Mouse (Mus musculus) forebrain, embryonic 13.5 days (tissue): ENCODE results near the gene Ston2. TPM values are rescaled to one million over a fixed set of nuclear protein-coding genes. Genes with fewer than 3 reads are reported as not detected.
"Not testable (repeated sequence)": the region's sequence is repeated elsewhere in the genome, so short reads cannot be mapped to it uniquely, and the experiment has no call there.

Experiments used
- ATAC-seq: fragments of 200-750 bp; cut with Nextera tagmentation; 2 replicates; pipeline ENCODE4 v1.8.0; 2017
- H3K27ac ChIP-seq: fragments of 300-500 bp; sonication (generic); 2 replicates; pipeline ENCODE4 v1.5.1; 2015; ENCODE audit warnings: inconsistent platforms, mild to moderate bottlenecking, moderate library complexity
- H3K27me3 ChIP-seq: fragments of 300-500 bp; sonication (generic); 2 replicates; pipeline ENCODE4 v1.6.1; 2015; ENCODE audit warnings: mild to moderate bottlenecking, inconsistent platforms
- H3K36me3 ChIP-seq: fragments of 300-500 bp; sonication (generic); 2 replicates; pipeline ENCODE4 v1.6.1; 2015; ENCODE audit warnings: mild to moderate bottlenecking, inconsistent platforms; ENCODE audit not compliant: poor library complexity, severe bottlenecking
- H3K4me1 ChIP-seq: fragments of 300-500 bp; sonication (generic); 2 replicates; pipeline ENCODE4 v1.6.1; 2015; ENCODE audit warnings: inconsistent platforms
- H3K4me2 ChIP-seq: fragments of 300-500 bp; sonication (generic); 2 replicates; pipeline ENCODE4 v1.6.1; 2015; ENCODE audit warnings: inconsistent platforms, mild to moderate bottlenecking, moderate library complexity
- H3K4me3 ChIP-seq: fragments of 300-500 bp; sonication (generic); 2 replicates; pipeline ENCODE4 v1.5.1; 2015; ENCODE audit warnings: mild to moderate bottlenecking, inconsistent platforms
- H3K9ac ChIP-seq: fragments of 300-500 bp; sonication (generic); 2 replicates; pipeline ENCODE4 v1.6.1; 2015; ENCODE audit warnings: mild to moderate bottlenecking, inconsistent platforms
- H3K9me3 ChIP-seq: fragments of 300-500 bp; sonication (generic); replicated peaks from 2 replicates; pipeline ENCODE4 v1.6.1; 2016; ENCODE audit warnings: inconsistent platforms
- WGBS: fragments of 180-500 bp; shearing (Covaris S2); methylation state at CpG from one replicate; pipeline ENCODE4 v1.1.7; 2015; 5-methylcytosine and 5-hydroxymethylcytosine counted together
- polyA plus RNA-seq: library from polyadenylated mRNA; unstranded; fragments of >200 nt; fragmentation: Nextera tagmentation; extraction: Ambion mirVana; gene quantifications from 2 replicates; pipeline ENCODE4 v1.2.1, GENCODE M21; 2015

Gene Ston2
- polyA plus RNA-seq, 1 experiment from 2014 or later = 10.5 TPM

DNA sequence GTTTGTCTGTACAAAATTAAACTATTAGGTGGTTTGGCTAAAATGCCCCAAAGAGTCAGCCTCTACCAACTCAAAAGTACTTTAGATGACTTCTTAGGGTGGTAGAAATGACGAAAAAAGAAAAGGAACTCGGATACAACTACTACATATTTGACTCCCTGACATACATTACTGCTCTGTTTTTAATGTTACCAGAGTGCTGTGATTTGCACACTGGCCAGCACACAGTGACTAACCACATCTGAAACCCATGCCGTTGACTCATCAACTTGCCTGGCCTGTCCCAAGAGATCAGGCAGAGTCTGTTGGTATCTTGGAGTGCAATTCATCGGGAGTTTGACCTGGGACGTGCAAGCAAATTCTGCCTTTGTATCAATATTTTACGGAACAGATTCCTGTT, 197.5 kb downstream of the Ston2 start:
- H3K36me3 ChIP-seq = peaks cover 3% of the 10 kb centered on the region
- H3K4me1 ChIP-seq = peaks cover 16% of the 10 kb centered on the region
- H3K27ac ChIP-seq = peak overlapping the region; percentile 100
- H3K9ac ChIP-seq = peak overlapping the region; percentile 100
- WGBS = 28% methylated on average over 6 of the region's 6 CpGs
- H3K27me3 ChIP-seq = no peaks in the 10 kb centered on the region
- peak overlapping the region; percentile 72 for H3K4me2 ChIP-seq
- peak overlapping the region; percentile 94 for H3K4me3 ChIP-seq
- H3K9me3 ChIP-seq = no peaks in the 10 kb centered on the region
- ATAC-seq = no peak

DNA sequence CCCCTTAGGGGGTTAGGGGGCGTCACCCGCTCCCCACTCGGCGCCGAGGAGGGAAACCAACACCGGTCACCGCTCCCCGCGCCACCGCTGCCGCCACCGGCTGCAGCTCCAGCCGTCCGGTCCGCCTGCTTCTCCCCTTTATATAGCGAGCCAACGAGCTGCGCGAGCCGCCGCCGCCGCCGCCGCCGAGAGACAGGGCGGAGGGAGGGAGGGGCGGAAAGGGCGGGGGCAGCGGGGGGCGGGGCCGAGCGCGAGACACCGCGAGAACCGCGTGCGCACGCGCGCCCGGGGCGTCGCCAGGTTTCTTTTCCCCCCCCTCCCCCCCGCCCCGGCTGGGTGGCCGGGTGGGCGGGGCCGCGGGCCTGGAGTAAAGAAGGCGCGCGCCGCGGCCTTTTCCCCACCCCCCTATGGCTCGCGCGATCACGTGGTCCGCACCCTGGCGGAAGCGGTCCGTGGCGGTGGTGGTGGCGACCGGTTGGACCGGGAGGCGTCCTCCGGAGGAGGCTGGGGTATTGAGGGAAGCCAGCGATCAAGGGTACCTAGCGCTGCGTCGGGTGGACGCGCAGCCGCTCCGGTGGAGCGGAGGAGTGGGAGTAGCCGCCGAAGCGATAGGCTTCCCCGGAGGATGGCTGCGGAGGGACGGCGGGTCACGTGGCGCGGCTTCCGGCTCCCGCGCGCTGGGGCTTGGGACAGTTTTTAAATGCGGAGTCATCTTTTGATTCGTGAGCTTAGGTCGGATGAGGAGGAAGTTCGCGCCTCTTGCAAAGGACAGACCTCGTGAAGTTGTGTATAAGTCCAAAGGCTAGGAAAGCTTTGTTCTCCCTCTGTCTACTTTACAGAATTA, 198.1 kb downstream of the Ston2 start, which contains the start of gene Gtf2a1:
Gene Gtf2a1 (minus strand): TSS at position 641 of the 844 bp plus-strand sequence.
- peaks cover 19% of the 10 kb centered on the region for H3K4me1 ChIP-seq
- H3K27ac ChIP-seq = peak within 1 kb of the TSS; percentile 100
- no peaks in the 10 kb centered on the region for H3K27me3 ChIP-seq
- H3K4me3 ChIP-seq = peak within 1 kb of the TSS; percentile 94
- under 1% methylated on average over 54 of the region's 99 CpGs for WGBS
- H3K9me3 ChIP-seq = no peaks in the 10 kb centered on the region
- peak; percentile 82 for ATAC-seq
- peak within 1 kb of the TSS; percentile 100 for H3K9ac ChIP-seq
- peaks cover 8% of the 10 kb centered on the region for H3K36me3 ChIP-seq
- peak within 1 kb of the TSS; percentile 72 for H3K4me2 ChIP-seq

DNA sequence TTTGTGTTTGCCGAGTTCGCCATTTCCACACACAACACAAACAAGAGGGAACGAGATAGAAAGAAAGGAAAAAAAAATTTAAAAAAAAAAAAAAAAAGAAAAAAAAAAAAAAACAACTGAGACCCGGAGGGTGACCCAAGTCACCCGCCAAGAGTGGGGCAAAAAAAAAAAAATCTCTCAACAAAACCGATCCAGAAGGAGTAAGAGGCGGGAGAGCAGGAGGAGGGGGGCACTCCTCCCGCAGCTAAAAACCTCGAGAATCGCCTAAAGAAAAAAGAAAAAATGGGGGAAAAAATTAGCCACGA, 198.7 kb downstream of the Ston2 start:
- Histone ChIP-seq H3K9ac (peak overlapping the region; percentile 100), H3K4me3 (peak overlapping the region; percentile 94), H3K27ac (peak overlapping the region; percentile 100), H3K27me3 (no peaks in the 10 kb centered on the region), H3K9me3 (no peaks in the 10 kb centered on the region), H3K4me2 (peak overlapping the region; percentile 66), H3K36me3 (peaks cover 12% of the 10 kb centered on the region), H3K4me1 (peaks cover 25% of the 10 kb centered on the region)
- ATAC-seq = no peak
- under 1% methylated on average over 11 of the region's 11 CpGs for WGBS

DNA sequence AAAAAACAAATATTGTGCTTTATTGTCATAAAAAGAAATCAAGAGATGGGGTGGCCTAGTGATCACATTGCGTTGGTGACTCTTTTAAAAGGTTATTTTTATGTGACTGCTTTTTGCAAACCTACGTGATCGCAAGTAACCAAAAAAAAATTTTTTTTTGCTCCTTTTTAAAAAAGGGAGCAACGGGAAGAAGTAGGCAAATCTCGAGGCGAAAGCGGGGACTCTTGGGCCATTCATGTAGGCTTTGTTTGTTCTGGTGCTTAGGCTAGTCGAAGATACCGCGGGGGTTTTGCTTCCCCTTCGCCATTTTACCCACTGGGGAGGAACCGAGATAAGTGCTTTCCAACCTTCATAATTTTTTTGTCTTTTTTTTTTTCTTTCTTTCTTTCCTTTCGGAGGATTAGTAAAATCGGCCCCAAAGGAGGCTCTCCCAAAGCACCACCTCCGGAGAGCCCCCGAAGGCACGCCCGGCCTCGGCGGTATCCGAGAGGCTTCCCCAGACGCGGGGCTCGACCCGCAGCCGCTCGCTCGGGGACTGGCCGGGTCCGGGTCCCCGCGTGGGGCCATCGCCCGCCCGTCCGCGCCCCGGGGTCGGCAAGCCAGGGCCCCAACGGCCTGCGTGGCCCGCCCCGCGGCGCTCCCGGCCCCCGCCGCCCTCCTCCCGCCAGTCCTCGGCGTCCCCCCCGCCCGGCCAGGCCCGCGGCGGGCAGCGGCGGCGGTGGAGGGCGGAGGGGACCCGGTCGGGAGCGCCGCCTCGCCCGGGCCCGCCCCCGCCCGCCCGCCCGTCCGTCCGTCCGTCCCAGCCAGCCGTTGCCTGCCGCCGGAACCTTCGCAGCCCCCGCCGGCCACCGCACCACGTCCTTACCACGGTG, 199.3 kb downstream of the Ston2 start:
- ATAC-seq = no peak
- Histone ChIP-seq H3K36me3 (peaks cover 16% of the 10 kb centered on the region), H3K4me2 (peak overlapping the region; percentile 66), H3K27me3 (no peaks in the 10 kb centered on the region), H3K4me3 (peak overlapping the region; percentile 94), H3K9me3 (no peaks in the 10 kb centered on the region), H3K9ac (peak overlapping the region; percentile 100), H3K27ac (peak overlapping the region; percentile 100), H3K4me1 (peaks cover 31% of the 10 kb centered on the region)
- WGBS = under 1% methylated on average over 58 of the region's 83 CpGs

DNA sequence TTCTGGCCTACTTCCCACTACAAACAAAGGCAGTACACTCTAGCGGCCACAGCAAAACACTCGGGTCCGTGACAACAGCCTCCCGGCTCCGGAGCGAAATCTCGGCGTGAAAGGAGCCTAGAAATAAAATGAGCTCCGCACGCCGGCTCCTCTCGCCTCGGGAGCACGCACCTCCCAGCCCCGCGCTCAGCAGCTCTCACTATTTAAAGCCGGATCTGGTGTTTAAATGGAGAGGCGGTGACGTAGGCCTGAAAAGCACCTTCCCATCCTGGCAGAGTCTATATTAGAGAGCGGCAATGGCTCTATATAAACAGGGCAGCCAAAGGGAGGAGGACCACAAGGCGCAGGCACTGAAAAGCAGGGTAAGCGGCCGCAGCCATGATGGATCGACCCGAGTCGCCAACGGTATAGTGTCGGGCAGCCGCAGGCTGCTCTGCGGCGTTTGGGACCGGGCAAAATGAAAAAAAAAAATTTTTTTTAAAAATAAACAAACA, 200.0 kb downstream of the Ston2 start:
- Histone ChIP-seq H3K9me3 (no peaks in the 10 kb centered on the region), H3K36me3 (peaks cover 16% of the 10 kb centered on the region), H3K4me2 (peak overlapping the region; percentile 66), H3K9ac (peak overlapping the region; percentile 100), H3K4me3 (peak overlapping the region; percentile 94), H3K27me3 (no peaks in the 10 kb centered on the region), H3K27ac (peak overlapping the region; percentile 100), H3K4me1 (peaks cover 38% of the 10 kb centered on the region)
- under 1% methylated on average over 32 of the region's 32 CpGs for whole genome bisulfite sequencing
- peak; percentile 93 for ATAC-seq

DNA sequence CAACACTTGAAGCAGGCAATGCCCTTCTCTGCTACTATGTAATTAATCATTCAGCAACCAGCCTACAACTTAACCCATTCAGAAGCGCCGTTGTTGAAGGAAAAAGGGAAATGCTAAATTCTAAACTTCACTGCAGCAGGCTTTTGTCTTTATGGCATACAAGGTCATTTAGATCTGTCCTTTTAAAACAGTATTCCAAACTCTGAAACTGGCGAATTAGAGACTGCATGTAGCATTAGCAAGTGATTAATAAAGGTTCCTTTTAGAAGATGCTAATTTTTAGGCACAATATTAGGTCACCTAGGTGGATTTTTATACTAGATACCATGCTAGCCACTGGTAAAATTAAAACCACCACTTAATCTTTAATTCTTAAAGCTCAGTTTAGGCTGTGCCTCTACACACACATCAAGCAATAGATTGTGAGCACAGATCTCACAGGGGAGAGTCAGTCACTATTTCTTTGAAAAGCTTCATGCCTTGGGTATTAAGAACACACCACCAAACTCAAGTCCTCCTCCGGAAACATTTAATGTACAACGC, 200.6 kb downstream of the Ston2 start:
- H3K4me1 ChIP-seq = peaks cover 44% of the 10 kb centered on the region
- ATAC-seq = no peak
- H3K9me3 ChIP-seq = no peaks in the 10 kb centered on the region
- peak overlapping the region; percentile 66 for H3K4me2 ChIP-seq
- peak overlapping the region; percentile 100 for H3K27ac ChIP-seq
- WGBS = 4% methylated on average over 5 of the region's 5 CpGs
- H3K9ac ChIP-seq = peak overlapping the region; percentile 100
- peak overlapping the region; percentile 94 for H3K4me3 ChIP-seq
- H3K36me3 ChIP-seq = peaks cover 16% of the 10 kb centered on the region
- no peaks in the 10 kb centered on the region for H3K27me3 ChIP-seq

DNA sequence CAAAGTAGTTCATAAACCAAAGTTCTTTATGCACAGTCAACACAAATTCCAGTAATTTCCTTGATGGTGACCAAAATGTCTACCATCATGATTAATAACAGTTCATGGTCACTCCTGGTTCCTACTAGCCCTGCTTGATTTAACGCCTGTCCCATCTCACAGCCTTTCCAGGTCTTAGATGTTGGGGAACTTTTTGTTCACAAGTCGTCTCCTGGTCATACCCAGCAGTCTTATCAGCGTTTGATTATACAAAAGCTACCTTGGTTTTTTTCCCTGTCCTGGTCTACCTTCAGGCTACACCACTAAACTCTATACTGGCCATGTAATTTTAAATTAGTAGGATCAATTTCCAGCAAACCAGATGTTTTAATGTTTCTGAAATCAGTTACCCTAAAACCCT, 201.1 kb downstream of the Ston2 start:
- no peak for ATAC-seq
- Histone ChIP-seq H3K9me3 (no peaks in the 10 kb centered on the region), H3K27me3 (no peaks in the 10 kb centered on the region), H3K4me3 (peak overlapping the region; percentile 94), H3K36me3 (peaks cover 19% of the 10 kb centered on the region), H3K9ac (peak overlapping the region; percentile 100), H3K4me2 (peak overlapping the region; percentile 66), H3K27ac (peak overlapping the region; percentile 100; the same call in 1 of the 2 replicates), H3K4me1 (peaks cover 48% of the 10 kb centered on the region)
- WGBS = 42% methylated on average over 3 of the region's 3 CpGs

DNA sequence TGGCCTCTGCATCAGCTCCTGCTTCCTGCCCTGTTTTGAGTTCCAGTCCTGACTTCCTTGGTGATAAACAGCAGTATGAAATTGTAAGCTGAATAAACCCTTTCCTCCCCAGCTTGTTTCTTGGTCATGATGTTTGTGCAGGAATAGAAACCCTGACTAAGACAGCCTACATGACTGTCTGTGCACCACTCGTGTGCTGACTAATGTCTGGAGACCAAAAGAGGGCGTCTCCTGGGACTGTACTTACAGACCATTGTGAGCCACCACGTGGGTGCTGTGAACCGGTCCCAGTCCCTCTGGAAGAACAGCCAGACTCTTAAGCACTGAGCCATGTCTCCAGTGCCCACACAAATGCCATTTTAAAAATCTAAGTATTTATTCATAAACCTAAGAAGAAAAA, 202.4 kb downstream of the Ston2 start:
- WGBS = 96% methylated on average over 4 of the region's 4 CpGs
- not testable (repeated sequence) for H3K4me2 ChIP-seq

DNA sequence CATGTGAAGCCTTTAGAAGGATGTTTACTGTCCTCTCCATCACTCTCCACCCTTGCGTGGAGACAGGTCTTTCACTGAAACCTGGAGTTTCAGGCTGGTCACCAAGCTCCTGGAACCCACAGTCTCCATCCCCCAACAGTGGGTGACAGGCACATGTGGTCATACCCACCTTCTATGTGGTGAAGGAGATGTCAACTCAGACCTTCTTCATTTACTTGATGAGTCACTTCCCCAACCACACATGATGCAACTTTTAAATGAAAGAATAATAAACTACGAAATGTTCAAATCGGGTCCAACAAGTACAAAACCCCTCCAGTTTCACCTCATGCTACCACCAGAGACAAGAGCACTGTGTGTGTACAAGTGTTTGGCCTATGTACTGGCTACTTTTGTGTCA, 203.0 kb downstream of the Ston2 start:
- H3K4me3 ChIP-seq = no peak overlapping the region
- H3K27ac ChIP-seq = no peak overlapping the region
- peaks cover 29% of the 10 kb centered on the region for H3K36me3 ChIP-seq
- no peak for ATAC-seq
- 93% methylated on average over 3 of the region's 3 CpGs for WGBS
- H3K9me3 ChIP-seq = no peaks in the 10 kb centered on the region
- peaks cover 42% of the 10 kb centered on the region for H3K4me1 ChIP-seq
- H3K27me3 ChIP-seq = no peaks in the 10 kb centered on the region
- no peak overlapping the region for H3K4me2 ChIP-seq
- no peak overlapping the region for H3K9ac ChIP-seq

More for the DNA sequence above, 202.4 kb downstream of the Ston2 start:
- H3K9me3 ChIP-seq, H3K4me3 ChIP-seq, ATAC-seq, H3K27me3 ChIP-seq, H3K27ac ChIP-seq, H3K9ac ChIP-seq: not testable (repeated sequence)
- Histone ChIP-seq H3K36me3 (peaks cover 27% of the 10 kb centered on the region), H3K4me1 (peaks cover 45% of the 10 kb centered on the region)

DNA sequence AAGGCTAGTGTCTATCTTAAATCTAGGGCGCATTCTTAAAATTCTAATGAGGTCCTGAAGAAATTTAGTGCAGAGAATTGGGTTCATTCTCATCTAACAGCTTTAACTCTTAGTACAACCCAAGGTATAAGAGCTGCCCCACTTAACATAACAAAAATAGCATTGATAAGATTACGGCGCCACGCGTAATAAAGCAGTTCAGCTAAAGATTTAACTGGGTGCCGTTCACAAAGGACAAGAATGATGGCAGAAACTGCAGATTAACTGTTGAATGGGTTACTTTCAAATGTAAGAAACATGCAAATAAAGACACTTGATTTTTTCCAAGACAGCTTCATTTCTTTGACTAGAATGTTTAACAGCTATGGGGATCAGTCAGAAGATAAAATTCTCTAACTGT, 204.8 kb downstream of the Ston2 start:
- H3K4me1 ChIP-seq = peaks cover 42% of the 10 kb centered on the region
- no peak overlapping the region for H3K27ac ChIP-seq
- H3K9ac ChIP-seq = no peak overlapping the region
- 27% methylated on average over 6 of the region's 6 CpGs for WGBS
- no peaks in the 10 kb centered on the region for H3K9me3 ChIP-seq
- no peak overlapping the region for H3K4me3 ChIP-seq
- no peak for ATAC-seq
- H3K36me3 ChIP-seq = peaks cover 36% of the 10 kb centered on the region
- H3K27me3 ChIP-seq = no peaks in the 10 kb centered on the region
- H3K4me2 ChIP-seq = peak overlapping the region; percentile 46
